Mouse (Mus musculus) forebrain, embryonic 12.5 days (tissue): ENCODE data around the gene Arl4d. TPM values are rescaled to one million over a fixed set of nuclear protein-coding genes. Genes with fewer than 3 reads are reported as not detected.
A peak's percentile ranks its signal among the peaks of the same experiment; 100 is the strongest.
"Not testable (repeated sequence)": the region's sequence is repeated elsewhere in the genome, so short reads cannot be mapped to it uniquely, and the experiment has no call there.

Experiments used
- ATAC-seq: fragments of 200-750 bp; cut with Nextera tagmentation; 2 replicates; pipeline ENCODE4 v1.8.0; 2017; ENCODE audit warnings: moderate TSS enrichment; ENCODE audit not compliant: low FRiP score
- H3K27ac ChIP-seq: fragments of 300-500 bp; sonication (generic); 2 replicates; pipeline ENCODE4 v1.5.1; 2016; ENCODE audit warnings: mild to moderate bottlenecking
- H3K27me3 ChIP-seq: fragments of 300-500 bp; sonication (generic); 2 replicates; pipeline ENCODE4 v1.6.1; 2016; ENCODE audit warnings: mild to moderate bottlenecking
- H3K36me3 ChIP-seq: fragments of 300-500 bp; sonication (generic); replicated peaks from 2 replicates; pipeline ENCODE4 v1.6.1; 2016; ENCODE audit warnings: mild to moderate bottlenecking
- H3K4me1 ChIP-seq: fragments of 300-500 bp; sonication (generic); 2 replicates; pipeline ENCODE4 v1.6.1; 2016
- H3K4me2 ChIP-seq: fragments of 300-500 bp; sonication (generic); 2 replicates; pipeline ENCODE4 v1.6.1; 2016; ENCODE audit warnings: mild to moderate bottlenecking, moderate library complexity
- H3K4me3 ChIP-seq: fragments of 300-500 bp; sonication (generic); replicated peaks from 2 replicates; pipeline ENCODE4 v1.5.1; 2016; ENCODE audit warnings: mild to moderate bottlenecking
- H3K9ac ChIP-seq: fragments of 300-500 bp; sonication (generic); 2 replicates; pipeline ENCODE4 v1.6.1; 2016; ENCODE audit warnings: mild to moderate bottlenecking
- H3K9me3 ChIP-seq: fragments of 300-500 bp; sonication (generic); 2 replicates; pipeline ENCODE4 v1.6.1; 2016
- WGBS: fragments of 180-500 bp; shearing (Covaris S2); methylation state at CpG from one replicate; pipeline ENCODE4 v1.1.7; 2016; 5-methylcytosine and 5-hydroxymethylcytosine counted together
- polyA plus RNA-seq: library from polyadenylated mRNA; unstranded; fragments of >200 nt; fragmentation: Nextera tagmentation; extraction: Ambion mirVana; gene quantifications from 2 replicates; pipeline ENCODE4 v1.2.1, GENCODE M21; 2016

Gene Arl4d
- polyA plus RNA-seq, 1 experiment from 2014 or later, result 16.2 TPM

DNA sequence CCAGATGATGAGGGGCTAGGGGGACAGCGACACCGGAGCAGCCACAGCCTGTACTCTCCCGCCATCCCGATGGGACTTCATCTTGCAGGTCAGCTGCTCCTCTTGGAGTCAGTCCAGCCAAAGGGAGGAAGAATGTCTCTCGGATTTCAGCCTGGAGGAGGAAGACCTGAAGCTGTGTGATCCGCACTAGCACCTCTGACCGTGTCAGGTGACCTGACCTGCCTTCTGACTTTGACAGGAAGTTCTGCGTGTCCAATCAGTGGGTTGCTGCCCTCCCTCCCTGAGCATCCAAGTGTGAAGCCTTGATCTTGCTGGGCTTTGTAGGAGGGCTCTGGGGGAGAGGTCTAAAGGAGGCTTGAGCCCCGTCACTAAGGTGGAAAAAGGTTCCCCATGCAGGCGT lies 29.7 kb upstream of the Arl4d start:
- no peaks in the 10 kb centered on the region for H3K9me3 ChIP-seq
- 82% methylated on average over 10 of the region's 10 CpGs for WGBS
- no peak overlapping the region for H3K27ac ChIP-seq
- peaks cover 27% of the 10 kb centered on the region for H3K36me3 ChIP-seq
- H3K27me3 ChIP-seq, result no peaks in the 10 kb centered on the region
- no peaks in the 10 kb centered on the region for H3K4me1 ChIP-seq
- no peak overlapping the region for H3K4me2 ChIP-seq
- no peak overlapping the region for H3K4me3 ChIP-seq
- H3K9ac ChIP-seq, result no peak overlapping the region
- no peak for ATAC-seq

DNA sequence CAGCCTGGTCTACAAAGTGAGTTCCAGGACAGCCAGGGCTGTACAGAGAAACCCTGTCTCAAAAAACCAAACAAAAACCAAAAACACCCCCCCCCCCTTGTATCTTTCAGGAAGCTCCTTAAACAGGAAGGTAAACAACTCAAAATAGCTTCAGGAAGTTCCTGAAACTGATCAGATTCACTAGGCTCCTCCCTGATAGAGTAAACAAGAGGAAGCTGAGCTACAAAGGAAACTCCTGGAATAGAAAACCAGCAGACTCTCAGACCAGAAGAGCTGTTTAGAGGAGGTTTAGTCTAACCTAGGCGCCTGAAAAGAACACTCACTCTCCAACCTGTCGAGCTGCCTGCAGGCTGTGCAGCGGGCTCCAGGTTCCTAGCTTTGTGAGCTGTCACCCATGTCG lies 25.6 kb upstream of the Arl4d start:
- Histone ChIP-seq H3K9ac (no peak overlapping the region), H3K36me3 (peaks cover 12% of the 10 kb centered on the region), H3K9me3 (no peaks in the 10 kb centered on the region), H3K4me1 (peaks cover 6% of the 10 kb centered on the region; the same call in 1 of the 2 replicates), H3K4me3 (no peak overlapping the region), H3K27ac (no peak overlapping the region), H3K4me2 (no peak overlapping the region), H3K27me3 (no peaks in the 10 kb centered on the region)
- no peak for ATAC-seq
- 85% methylated on average over 4 of the region's 4 CpGs for WGBS

DNA sequence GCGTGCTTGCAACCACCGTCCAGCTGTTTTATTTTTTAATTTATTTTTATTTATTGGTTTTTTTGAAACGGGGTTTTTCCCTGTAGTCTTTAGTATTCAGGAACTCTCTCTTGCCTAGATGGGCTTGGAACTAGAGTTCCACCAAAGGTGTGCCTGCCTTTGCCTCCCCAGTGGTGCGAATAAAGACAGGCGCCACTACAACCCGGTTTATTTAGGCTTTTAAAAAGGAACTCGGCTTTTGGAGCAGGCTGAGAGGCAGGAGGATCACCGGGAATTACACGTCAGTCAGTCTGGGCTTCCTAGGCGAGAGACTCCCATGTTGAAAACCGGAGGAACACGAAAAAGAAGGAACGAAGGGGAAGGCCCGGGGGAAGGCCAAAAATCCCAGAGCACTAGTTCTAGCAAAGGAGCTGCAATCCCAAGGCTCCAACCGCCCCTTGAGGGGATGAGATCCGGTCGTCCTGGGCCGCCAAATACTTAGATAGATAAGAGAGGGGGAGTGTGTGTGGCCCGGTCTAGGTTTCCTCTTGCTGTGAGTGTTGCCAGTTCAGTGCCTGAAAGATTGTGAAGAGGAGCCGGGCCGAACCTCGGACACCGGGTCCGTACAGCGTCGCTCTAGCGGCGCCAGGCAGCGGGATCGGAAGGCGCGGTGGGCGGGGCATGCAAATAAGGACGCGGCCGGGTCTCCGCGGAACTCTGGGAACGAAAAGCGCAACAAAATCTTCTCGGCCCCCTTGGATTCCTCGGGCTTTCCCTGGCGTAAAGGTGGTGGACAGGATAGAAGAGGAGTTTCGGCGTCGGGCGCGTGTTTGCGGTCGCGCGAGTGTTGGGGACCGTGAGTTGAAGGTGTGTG lies 24.3 kb upstream of the Arl4d start:
- 5% methylated on average over 53 of the region's 53 CpGs for WGBS
- H3K9me3 ChIP-seq, H3K27me3 ChIP-seq, H3K36me3 ChIP-seq, H3K4me1 ChIP-seq: not testable (repeated sequence)
- Histone ChIP-seq H3K9ac (peak overlapping the region; percentile 55; the same call in 1 of the 2 replicates), H3K27ac (peak overlapping the region; percentile 81), H3K4me2 (peak overlapping the region; percentile 50), H3K4me3 (peak overlapping the region; percentile 35)
- peak; percentile 81 for ATAC-seq

DNA sequence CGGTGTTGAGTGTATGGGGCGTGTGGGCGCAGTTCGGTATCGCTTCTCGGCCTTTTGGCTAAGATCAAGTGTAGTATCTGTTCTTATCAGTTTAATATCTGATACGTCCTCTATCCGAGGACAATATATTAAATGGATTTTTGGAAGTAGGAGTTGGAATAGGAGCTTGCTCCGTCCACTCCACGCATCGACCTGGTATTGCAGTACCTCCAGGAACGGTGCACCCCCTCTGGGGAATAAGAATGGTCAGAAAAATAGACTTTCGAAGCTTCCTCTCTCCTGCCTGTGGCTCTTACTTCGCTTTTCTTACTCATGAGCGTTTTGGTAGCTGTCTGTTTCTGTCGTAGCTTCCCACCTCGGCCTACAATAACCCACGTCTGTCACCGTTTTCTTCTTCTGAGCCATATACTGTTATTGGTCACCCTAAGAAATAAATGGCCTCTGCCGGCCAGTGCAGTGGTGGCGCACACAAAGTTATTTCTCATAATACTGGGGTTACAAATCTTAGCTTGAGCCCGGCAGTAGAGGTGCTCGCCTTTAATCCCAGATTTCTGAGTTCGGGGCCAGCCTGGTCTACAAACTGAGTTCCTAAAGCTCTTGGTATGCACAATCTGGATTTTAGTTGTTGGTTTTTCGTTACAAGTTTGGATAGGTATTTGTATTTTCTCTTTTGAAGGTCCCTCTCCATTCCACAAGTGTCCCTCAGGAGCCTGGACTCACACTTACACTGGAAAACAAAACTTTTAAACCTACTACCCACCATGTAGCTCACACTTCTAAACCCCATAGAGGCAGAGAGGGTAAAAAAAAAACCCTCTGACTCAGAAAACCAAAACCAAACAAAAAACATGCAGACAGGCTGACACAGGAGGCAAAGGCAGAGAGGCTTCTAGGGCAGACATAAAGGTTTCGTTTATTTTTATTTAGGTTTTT lies 23.4 kb upstream of the Arl4d start:
- not testable (repeated sequence) for H3K4me2 ChIP-seq, H3K9me3 ChIP-seq, H3K36me3 ChIP-seq, H3K4me1 ChIP-seq, H3K4me3 ChIP-seq, H3K27me3 ChIP-seq
- ATAC-seq, result peak; percentile 83
- 7% methylated on average over 14 of the region's 26 CpGs for WGBS
- H3K27ac ChIP-seq, result peak overlapping the region; percentile 81
- peak overlapping the region; percentile 55; the same call in 1 of the 2 replicates for H3K9ac ChIP-seq

DNA sequence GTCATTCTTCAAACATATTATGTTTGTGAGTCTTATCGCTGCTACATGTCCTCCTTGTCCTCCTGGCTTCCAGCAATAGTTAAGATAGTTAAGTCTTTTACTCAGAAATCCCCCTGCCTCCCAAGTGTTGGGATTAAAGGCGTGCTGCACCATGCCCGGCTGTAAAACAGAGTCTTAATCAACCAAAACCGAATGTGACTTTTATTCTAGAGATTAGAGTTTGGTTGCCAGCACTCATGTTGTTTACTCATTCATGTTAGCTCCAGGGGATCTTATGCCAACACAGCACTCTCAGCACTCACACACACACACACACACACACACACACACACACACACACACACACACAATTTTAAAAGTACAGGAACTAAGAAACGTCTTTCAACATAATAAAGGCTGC lies 22.4 kb upstream of the Arl4d start:
- no peak overlapping the region for H3K9ac ChIP-seq
- H3K27ac ChIP-seq, result no peak overlapping the region
- H3K27me3 ChIP-seq, result no peaks in the 10 kb centered on the region
- ATAC-seq, result no peak
- H3K4me1 ChIP-seq, result peaks cover 9% of the 10 kb centered on the region
- no peak overlapping the region for H3K4me3 ChIP-seq
- 41% methylated on average over 5 of the region's 5 CpGs for WGBS
- H3K9me3 ChIP-seq, result no peaks in the 10 kb centered on the region
- H3K36me3 ChIP-seq, result no peaks in the 10 kb centered on the region
- no peak overlapping the region for H3K4me2 ChIP-seq

DNA sequence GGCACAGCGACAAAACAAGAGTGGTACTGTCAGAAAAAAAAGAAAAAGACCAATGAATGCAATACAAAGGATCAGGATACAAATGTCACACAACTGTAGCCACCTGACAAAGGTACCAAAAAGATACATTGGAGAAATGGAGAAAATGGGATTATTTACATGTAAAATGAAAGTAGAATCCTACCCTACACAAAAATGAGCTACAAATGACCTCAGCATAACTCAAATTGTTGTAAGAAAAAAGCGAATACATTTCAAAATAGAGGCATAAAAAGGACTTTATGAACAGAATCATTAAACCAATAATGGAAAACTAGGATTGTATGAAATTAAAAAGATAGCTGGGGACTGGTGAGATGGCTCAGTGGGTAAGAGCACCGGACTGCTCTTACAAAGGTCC lies 20.8 kb upstream of the Arl4d start:
- H3K27ac ChIP-seq, result no peak overlapping the region
- H3K4me2 ChIP-seq, result no peak overlapping the region
- H3K4me3 ChIP-seq, result no peak overlapping the region
- no peaks in the 10 kb centered on the region for H3K36me3 ChIP-seq
- WGBS, result 51% methylated on average over 3 of the region's 3 CpGs
- no peak overlapping the region for H3K9ac ChIP-seq
- no peak for ATAC-seq
- peaks cover 9% of the 10 kb centered on the region for H3K4me1 ChIP-seq
- no peaks in the 10 kb centered on the region for H3K9me3 ChIP-seq
- H3K27me3 ChIP-seq, result no peaks in the 10 kb centered on the region

DNA sequence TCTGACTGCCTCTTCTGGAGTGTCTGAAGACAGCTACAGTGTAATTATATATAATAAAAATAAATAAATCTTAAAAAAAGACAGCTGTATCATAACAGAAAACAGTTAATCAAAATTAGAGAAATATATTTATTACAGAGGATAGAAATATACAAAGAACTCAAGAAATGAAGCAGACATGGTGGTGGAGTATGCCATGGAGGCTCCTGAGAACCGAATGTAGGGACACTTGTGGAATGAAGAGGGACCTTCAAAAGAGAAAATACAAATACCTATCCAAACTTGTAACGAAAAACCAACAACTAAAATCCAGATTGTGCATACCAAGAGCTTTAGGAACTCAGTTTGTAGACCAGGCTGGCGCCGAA lies 20.3 kb upstream of the Arl4d start:
- WGBS, result 0% methylated on average over 4 of the region's 4 CpGs
- not testable (repeated sequence) for H3K9me3 ChIP-seq, ATAC-seq, H3K4me2 ChIP-seq, H3K36me3 ChIP-seq, H3K4me3 ChIP-seq, H3K4me1 ChIP-seq, H3K9ac ChIP-seq, H3K27me3 ChIP-seq
- H3K27ac ChIP-seq, result peak overlapping the region; percentile 66; the same call in 1 of the 2 replicates

DNA sequence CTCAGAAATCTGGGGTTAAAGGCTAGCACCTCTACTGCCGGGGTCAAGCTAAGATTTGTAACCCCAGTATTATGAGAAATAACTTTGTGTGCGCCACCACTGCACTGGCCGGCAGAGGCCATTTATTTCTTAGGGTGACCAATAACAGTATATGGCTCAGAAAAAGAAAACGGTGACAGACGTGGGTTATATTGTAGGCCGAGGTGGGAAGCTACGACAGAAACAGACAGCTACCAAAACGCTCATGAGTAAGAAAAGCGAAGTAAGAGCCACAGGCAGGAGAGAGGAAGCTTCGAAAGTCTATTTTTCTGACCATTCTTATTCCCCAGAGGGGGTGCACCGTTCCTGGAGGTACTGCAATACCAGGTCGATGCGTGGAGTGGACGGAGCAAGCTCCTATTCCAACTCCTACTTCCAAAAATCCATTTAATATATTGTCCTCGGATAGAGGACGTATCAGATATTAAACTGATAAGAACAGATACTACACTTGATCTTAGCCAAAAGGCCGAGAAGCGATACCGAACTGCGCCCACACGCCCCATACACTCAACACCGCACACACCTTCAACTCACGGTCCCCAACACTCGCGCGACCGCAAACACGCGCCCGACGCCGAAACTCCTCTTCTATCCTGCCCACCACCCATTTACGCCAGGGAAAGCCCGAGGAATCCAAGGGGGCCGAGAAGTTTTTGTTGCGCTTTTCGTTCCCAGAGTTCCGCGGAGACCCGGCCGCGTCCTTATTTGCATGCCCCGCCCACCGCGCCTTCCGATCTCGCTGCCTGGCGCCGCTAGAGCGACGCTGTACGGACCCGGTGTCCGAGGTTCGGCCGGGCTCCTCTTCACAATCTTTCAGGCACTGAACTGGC lies 19.7 kb upstream of the Arl4d start:
- not testable (repeated sequence) for H3K27me3 ChIP-seq, H3K36me3 ChIP-seq, H3K9me3 ChIP-seq, H3K4me1 ChIP-seq
- Histone ChIP-seq H3K4me3 (peak overlapping the region; percentile 29), H3K9ac (peak overlapping the region; percentile 44), H3K4me2 (peak overlapping the region; percentile 48), H3K27ac (peak overlapping the region; percentile 93)
- peak; percentile 83 for ATAC-seq
- WGBS, result under 1% methylated on average over 43 of the region's 56 CpGs

DNA sequence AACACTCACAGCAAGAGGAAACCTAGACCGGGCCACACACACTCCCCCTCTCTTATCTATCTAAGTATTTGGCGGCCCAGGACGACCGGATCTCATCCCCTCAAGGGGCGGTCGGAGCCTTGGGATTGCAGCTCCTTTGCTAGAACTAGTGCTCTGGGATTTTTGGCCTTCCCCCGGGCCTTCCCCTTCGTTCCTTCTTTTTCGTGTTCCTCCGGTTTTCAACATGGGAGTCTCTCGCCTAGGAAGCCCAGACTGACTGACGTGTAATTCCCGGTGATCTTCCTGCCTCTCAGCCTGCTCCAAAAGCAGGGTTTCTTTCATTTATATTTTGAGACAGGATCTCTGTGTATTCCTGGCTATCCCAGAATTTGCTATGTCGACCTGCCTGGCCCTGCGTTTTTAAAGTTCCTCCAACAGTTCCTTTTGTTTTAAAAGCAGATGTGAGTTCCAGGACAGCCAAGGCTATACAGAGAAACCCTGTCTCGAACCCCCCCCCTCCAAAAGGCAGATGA lies 19.0 kb upstream of the Arl4d start:
- Histone ChIP-seq H3K4me3 (peak overlapping the region; percentile 29), H3K9ac (peak overlapping the region; percentile 44), H3K27ac (peak overlapping the region; percentile 93), H3K4me2 (peak overlapping the region; percentile 48)
- H3K36me3 ChIP-seq, H3K27me3 ChIP-seq, H3K9me3 ChIP-seq, H3K4me1 ChIP-seq, ATAC-seq: not testable (repeated sequence)
- 13% methylated on average over 16 of the region's 16 CpGs for WGBS

DNA sequence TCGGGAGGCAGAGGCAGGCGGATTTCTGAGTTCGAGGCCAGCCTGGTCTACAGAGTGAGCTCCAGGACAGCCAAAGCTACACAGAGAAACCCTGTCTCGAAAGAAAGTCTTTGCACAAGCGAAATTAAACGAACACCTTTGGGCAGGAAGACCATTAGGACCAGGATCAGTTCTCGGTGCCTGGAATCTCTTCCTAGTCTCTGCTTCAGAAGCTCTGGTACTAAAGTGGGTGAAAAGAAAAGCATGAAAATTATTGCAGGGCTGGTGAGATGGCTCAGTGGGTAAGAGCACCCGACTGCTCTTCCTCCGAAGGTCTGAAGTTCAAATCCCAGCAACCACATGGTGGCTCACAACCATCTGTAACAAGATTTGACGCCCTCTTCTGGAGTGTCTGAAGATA lies 18.2 kb upstream of the Arl4d start:
- not testable (repeated sequence) for H3K4me1 ChIP-seq, H3K4me3 ChIP-seq, ATAC-seq, H3K9ac ChIP-seq, H3K27me3 ChIP-seq, H3K36me3 ChIP-seq, H3K4me2 ChIP-seq, H3K9me3 ChIP-seq, H3K27ac ChIP-seq
- WGBS, result 90% methylated on average over 10 of the region's 10 CpGs

DNA sequence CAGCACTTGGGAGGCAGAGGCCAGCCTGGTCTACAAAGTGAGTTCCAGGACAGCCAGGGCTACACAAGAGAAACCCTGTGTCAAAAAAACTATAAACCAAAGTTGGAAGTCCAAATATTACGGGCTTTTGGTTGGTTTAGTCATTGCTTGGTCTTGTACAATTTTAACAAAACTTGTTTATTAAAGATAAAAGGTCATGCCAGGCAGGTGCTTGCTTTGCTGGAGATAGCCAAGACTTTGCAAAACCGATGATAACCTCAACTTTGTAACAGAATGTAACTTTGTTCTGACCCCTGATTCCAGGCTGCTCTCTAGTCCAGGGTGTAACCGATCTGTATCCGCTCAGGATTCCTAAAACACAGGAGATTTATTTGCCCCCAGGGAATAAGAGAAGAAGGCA lies 9.0 kb upstream of the Arl4d start:
- no peak overlapping the region for H3K9ac ChIP-seq
- H3K4me1 ChIP-seq, result peaks cover 7% of the 10 kb centered on the region
- H3K27me3 ChIP-seq, result 0 out of 2 replicates have a peak, but pooled peaks cover 16% of the 10 kb centered on the region
- no peak overlapping the region for H3K4me2 ChIP-seq
- WGBS, result 91% methylated on average over 4 of the region's 4 CpGs
- no peak overlapping the region for H3K27ac ChIP-seq
- H3K4me3 ChIP-seq, result no peak overlapping the region
- H3K36me3 ChIP-seq, result no peaks in the 10 kb centered on the region
- no peak for ATAC-seq
- H3K9me3 ChIP-seq, result no peaks in the 10 kb centered on the region

DNA sequence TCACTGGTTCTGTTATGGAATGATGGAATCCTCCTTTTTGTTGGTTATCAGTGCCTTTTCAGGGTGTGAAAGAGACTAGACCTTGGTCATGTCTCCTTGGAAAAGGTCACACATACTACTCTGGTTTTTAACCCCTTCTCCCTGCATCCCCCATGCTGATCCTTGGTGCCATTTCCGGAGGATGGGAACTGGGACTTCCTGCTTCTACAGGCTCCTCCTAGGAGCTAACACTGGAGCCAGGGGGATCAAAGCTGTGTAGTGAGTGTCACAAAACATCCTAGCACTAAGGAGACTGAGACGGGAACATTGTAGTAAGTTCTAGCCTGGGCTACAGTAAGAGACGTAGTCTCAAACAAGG lies 7.8 kb upstream of the Arl4d start:
- H3K27ac ChIP-seq, result peak overlapping the region; percentile 95
- peak; percentile 44 for ATAC-seq
- peak overlapping the region; percentile 22 for H3K4me3 ChIP-seq
- peaks cover 7% of the 10 kb centered on the region for H3K4me1 ChIP-seq
- H3K9me3 ChIP-seq, result no peaks in the 10 kb centered on the region
- whole genome bisulfite sequencing, result 2% methylated on average over 3 of the region's 3 CpGs
- 0 out of 2 replicates have a peak, but pooled peaks cover 16% of the 10 kb centered on the region for H3K27me3 ChIP-seq
- H3K9ac ChIP-seq, result peak overlapping the region; percentile 63
- H3K4me2 ChIP-seq, result peak overlapping the region; percentile 49
- H3K36me3 ChIP-seq, result no peaks in the 10 kb centered on the region
